Mouse (Mus musculus) spleen, adult 10 weeks (tissue): ENCODE data around the gene Pi4ka. TPM values are rescaled to one million over a fixed set of nuclear protein-coding genes. Genes with fewer than 3 reads are reported as not detected.

Experiments used
- polyA plus RNA-seq: library from polyadenylated mRNA; stranded (reverse); fragments of 350-450 nt; fragmentation: Illumina TruSeq; extraction: RNeasy Lipid Tissue Mini Kit (QIAGEN cat#74804); gene quantifications from one replicate; pipeline ENCODE4 v1.2.3, GENCODE M21; 2015; ENCODE audit warnings: low replicate concordance; ENCODE audit not compliant: insufficient read depth

Pi4ka gene
- 96.5 TPM for polyA plus RNA-seq

DNA sequence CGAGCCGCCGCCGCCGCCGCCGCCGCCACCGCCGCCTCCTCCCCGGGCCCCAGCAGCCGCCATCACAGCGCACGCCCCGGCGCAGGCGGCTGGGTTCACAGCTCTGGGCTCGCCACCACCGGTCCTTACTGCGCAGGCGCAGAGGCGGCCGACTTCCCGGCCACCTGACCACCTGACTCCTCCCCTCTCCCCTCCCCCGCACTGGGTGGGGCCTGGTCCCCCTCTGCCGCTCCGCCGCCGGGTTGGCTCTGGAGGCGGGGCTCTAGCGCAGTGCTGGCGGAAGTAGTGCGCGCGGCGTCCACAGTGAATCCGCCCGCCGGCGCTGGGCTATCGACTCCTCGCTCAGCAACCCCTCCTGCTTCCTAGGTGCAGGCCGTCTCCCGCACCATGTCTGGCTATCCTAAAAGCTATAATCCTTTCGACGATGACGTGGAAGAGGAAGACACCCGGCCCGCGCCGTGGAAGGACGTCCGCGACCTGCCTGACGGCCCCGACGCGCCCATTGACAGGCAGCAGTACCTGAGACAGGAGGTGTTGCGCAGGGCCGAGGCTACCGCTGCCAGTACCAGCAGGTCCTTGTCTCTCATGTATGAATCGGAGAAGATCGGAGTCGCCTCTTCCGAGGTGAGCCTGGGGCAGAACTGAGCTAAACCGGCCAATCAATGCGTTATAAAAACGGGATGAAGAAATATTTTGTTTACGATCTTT lies at the start of gene Pi4ka, which contains the start of gene Snap29:
Pi4ka (minus strand) TSS at position 579 of the 708 bp plus-strand sequence.
Snap29 (plus strand) TSS at position 251 of the 708 bp plus-strand sequence.

DNA sequence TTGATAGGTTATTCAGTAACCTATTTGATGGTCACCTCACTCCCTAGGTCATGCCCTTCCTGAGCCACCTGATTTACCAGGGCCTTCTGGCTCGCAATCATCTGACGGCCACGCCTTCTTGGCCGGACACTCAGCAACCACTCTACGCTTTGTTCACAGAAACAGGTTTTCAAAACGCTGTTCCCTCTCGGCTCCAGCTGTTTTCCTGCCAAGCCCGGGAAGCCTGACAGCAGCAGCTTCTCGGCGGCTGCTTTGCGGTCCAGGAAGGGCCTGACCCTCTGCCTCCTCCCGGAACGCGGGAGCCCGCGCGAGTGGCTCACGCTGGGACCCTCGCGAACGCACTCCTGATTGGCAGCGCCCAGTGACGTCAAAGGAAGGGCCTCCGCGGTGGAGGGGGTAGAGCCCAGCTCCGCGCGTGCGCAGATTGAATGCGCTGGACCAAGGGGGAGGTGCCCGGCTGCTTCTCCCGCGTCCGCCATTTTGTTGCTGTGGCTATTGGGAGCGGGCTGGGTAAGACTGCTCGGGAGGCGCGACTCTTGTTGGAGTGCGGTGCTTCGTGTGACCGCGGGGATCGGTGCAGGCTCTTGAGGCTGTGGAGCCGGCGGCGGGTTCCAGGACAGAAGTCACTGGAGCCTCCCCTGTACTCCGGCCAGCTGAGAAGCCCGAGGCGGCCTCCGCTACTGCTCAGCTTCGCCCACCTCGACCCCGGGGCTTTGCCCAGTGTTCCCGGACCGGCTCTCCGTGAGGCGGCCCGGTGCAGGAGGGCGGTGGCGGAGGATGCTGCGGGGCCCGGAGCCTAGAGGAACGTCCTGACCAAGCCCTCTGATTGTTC lies 45.6 kb upstream of the Pi4ka start, which contains the start of gene Crkl:
Crkl (plus strand) TSS at position 447 of the 832 bp plus-strand sequence.

DNA sequence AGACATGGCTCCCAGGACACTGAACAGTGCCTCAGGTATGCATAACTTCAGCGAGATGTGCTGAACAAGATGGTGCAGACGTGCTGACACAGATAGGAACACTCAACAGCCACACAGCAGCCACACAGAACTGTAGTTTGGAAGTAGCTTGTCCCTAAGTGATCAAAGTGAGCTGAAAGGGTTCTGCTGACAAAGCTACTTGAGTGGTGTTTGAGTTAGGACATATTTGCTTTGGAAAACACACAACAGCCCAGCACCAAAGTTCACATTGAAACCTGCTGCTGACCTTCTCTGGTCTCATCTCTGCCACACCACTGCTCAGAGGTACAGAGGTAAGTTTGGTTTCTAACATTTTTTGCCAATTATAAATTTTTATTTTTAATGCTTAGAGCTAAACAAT lies 75.0 kb downstream of the Pi4ka start, which contains the start of gene Serpind1:
Serpind1 (plus strand) TSS at position 256 of the 400 bp plus-strand sequence.

DNA sequence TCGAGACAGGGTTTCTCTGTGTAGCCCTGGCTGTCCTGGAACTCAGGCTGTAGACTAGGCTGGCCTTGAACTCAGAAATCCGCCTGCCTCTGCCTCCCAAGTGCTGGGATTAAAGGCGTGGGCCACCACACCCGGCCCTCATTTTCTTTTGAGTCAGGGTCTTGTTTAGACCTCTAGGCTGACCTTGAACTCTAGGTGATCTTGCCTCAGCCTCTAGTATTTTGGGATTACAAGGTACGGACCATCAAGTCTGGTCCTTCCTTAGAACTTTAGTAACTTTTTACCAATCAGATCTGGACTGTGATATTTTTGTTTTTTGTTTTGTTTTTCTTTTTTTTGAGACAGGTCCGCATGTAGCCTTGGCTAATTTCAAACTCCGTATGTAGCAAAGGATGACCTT lies 130.4 kb downstream of the Pi4ka start, which contains the start of gene Tmem191c:
Tmem191c (plus strand) TSS at position 357 of the 400 bp plus-strand sequence.

DNA sequence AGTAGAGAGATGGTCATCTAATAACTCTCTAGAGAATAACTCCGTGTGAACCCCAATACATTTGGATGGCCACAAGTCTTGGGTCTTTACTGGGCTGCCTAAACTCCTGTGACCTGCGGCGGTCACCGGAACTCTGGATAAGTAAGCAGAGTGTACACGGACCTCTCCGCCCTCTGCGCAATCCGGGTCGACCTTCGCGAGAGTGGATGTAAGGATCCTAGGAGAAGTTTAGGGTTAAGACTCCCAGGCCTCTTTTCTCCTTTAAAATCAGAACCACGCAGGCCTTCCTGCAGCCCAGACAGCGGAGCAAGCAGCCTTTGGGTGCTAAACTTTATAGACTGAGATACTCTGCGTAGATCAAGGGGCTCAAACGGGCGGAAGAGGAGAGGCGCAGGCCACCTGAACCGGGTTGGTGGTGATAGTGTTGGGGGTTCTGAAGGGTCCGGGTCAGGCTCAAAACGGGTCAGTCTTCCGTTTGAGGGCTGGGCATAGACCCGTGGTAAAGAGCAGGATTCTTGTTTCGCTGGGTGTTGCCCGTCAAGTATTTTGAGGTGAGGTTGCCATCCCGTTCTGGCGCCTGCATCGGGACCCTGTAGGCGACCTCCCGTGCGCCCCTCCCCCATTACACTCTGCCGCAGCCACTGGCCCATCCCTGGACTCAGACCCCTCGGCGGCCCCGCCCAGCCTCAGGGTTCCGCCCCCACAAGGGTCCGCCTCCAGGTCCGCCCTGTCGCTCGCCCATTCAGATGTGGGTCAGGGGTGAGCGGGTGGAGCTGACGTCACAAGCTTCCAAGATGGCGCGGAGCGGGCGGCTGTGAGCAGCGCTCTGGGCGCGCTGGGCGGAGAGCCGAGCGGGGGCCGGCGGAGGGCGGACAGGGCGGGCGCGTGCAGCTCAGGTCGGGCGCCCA lies 173.1 kb downstream of the Pi4ka start, which contains the start of gene Hic2:
Hic2 (plus strand) TSS at position 779 of the 908 bp plus-strand sequence.

Other genes with a start within 250 kb of the Pi4ka start
- gene Ube2l3, start 203.7 kb downstream of the Pi4ka start, polyA plus RNA-seq, result 194 TPM
- gene Rimbp3, start 197.7 kb downstream of the Pi4ka start, polyA plus RNA-seq, result 0.04 TPM
- gene Hic2, start 172.7 kb downstream of the Pi4ka start, polyA plus RNA-seq, result 1.0 TPM
- 7.9 TPM for gene Tmem191c, start 130.2 kb downstream of the Pi4ka start, polyA plus RNA-seq
- gene Serpind1, start 74.9 kb downstream of the Pi4ka start, polyA plus RNA-seq, result 0.11 TPM
- 84.8 TPM for gene Snap29, start 328 bp downstream of the Pi4ka start, polyA plus RNA-seq
- gene Crkl, start 45.7 kb upstream of the Pi4ka start, polyA plus RNA-seq, result 51.0 TPM
- not detected for gene Aifm3, start 83.3 kb upstream of the Pi4ka start, polyA plus RNA-seq
- 43.9 TPM for gene Lztr1, start 102.4 kb upstream of the Pi4ka start, polyA plus RNA-seq
- gene Thap7, start 124.8 kb upstream of the Pi4ka start, polyA plus RNA-seq, result 8.5 TPM
- gene Lrrc74b, start 154.9 kb upstream of the Pi4ka start, polyA plus RNA-seq, result 0.15 TPM
- 0.22 TPM for gene P2rx6, start 155.6 kb upstream of the Pi4ka start, polyA plus RNA-seq
- gene Slc7a4, start 176.9 kb upstream of the Pi4ka start, polyA plus RNA-seq, result 1.4 TPM
- 22.8 TPM for gene Smpd4, start 213.0 kb upstream of the Pi4ka start, polyA plus RNA-seq
- gene Ccdc74a, start 240.2 kb upstream of the Pi4ka start, polyA plus RNA-seq, result not detected